Mouse (Mus musculus): ENCODE measurements around the gene Gpr18. TPM values are rescaled to one million over a fixed set of nuclear protein-coding genes. Genes with fewer than 3 reads are reported as not detected.

The Gpr18 gene
- total and polyA plus RNA-seq, 3 experiments, result 33.5 to 46.2 (median 37.0) TPM

DNA sequence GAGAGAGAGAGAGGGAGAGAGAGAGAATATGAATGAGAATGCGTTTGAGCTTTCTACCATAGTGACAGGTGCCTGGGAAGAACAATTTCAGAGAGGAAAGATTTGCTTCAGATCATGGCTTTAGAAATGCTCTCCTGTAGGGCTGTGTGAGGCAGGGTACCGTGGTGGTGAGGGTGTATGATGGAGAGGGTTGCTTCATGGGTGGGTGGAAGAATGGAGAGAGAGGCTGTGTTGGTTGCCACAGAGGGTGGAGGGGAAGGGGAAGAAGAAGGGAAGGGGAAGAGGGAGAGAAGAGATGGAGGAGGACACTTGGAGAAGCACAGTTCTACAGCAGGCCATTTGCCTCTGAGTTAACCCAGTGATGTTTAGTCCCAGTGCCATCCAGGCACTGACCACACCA, 17.8 kb downstream of the Gpr18 start:
- Histone ChIP-seq H3K9ac (ENCODE audit: insufficient read depth, low read depth) (no peak overlapping the region), H3K27ac (ENCODE audit: insufficient read depth, low read depth) (no peak overlapping the region), H3K4me2 (ENCODE audit: insufficient read depth, low read depth, poor library complexity, severe bottlenecking) (no peak overlapping the region), H3K9me3 (replicated peaks; ENCODE audit: low read length) (no peaks in the 10 kb centered on the region), H3K4me3 (replicated peaks in 1 of 3; ENCODE audit: low read depth in 2 of 3, low read length in 2 of 3, poor library complexity in 1 of 3) (no peak overlapping the region), H3K36me3 (replicated peaks in 1 of 2; ENCODE audit: control insufficient read depth in 1 of 2, insufficient read depth in 1 of 2, low read length in 1 of 2) (peaks cover 0 to 28% of the 10 kb centered on the region in 2 experiments), H3K27me3 (replicated peaks) (no peaks in the 10 kb centered on the region), H3K4me1 (ENCODE audit: control insufficient read depth in 1 of 2, insufficient read depth in 2 of 2) (peaks cover 21 to 79% of the 10 kb centered on the region in 2 experiments), H3K79me2 (replicated peaks; ENCODE audit: control insufficient read depth, extremely low read depth, insufficient read depth, poor library complexity, severe bottlenecking) (peaks cover 7% of the 10 kb centered on the region)
- in situ Hi-C loops (cut with MboI; ENCODE audit: low pct_ligation_motif_present, low pct_unique_long_range_greater_than_20kb, low sequenced_read_pairs) (no loop called here), dilution Hi-C loops (cut with MboI; ENCODE audit: extremely low pct_ligation_motif_present, extremely low pct_unique_long_range_greater_than_20kb, low sequenced_read_pairs) (no loop called here)
- DNase-seq (ENCODE audit: extremely low read depth), result no peak
- TF ChIP-seq SMC3 (IDR thresholded peaks at IDR 0.05; ENCODE audit: low read depth, low read length) (no peak), PAX5 (IDR thresholded peaks at IDR 0.05; ENCODE audit: low read length) (no peak), MAX (IDR thresholded peaks at IDR 0.05; ENCODE audit: low read length) (no peak), TBP (conservative IDR thresholded peaks at IDR 0.05; ENCODE audit: low read depth, low read length) (no peak), MAFK (IDR thresholded peaks at IDR 0.05; ENCODE audit: insufficient replicate concordance, low read length) (no peak), POLR2A (IDR thresholded peaks at IDR 0.05; ENCODE audit: low read depth, low read length) (no peak), CTCF (conservative IDR thresholded peaks at IDR 0.05 in 1 of 2, IDR thresholded peaks at IDR 0.05 in 1 of 2; ENCODE audit: low read depth in 2 of 2, low read length in 2 of 2) (no peak), POLR2AphosphoS2 (IDR thresholded peaks at IDR 0.05; ENCODE audit: low read depth, low read length) (no peak), GABPA (IDR thresholded peaks at IDR 0.05; ENCODE audit: insufficient replicate concordance, low read depth, low read length) (no peak), ZNF384 (IDR thresholded peaks at IDR 0.05; ENCODE audit: low read depth, low read length) (no peak), MEF2A (IDR thresholded peaks at IDR 0.05; ENCODE audit: borderline replicate concordance, low read depth, low read length) (no peak), E2F4 (IDR thresholded peaks at IDR 0.05; ENCODE audit: insufficient replicate concordance, low read depth, low read length) (no peak), RAD21 (IDR thresholded peaks at IDR 0.05; ENCODE audit: low read depth, low read length) (no peak), ETS1 (conservative IDR thresholded peaks at IDR 0.05; ENCODE audit: low read depth, low read length) (no peak), TCF12 (IDR thresholded peaks at IDR 0.05; ENCODE audit: low read depth, low read length) (no peak), CHD2 (IDR thresholded peaks at IDR 0.05; ENCODE audit: low read length) (no peak), RCOR1 (conservative IDR thresholded peaks at IDR 0.05; ENCODE audit: low read depth, low read length) (no peak), MXI1 (IDR thresholded peaks at IDR 0.05; ENCODE audit: low read depth, low read length) (no peak)

DNA sequence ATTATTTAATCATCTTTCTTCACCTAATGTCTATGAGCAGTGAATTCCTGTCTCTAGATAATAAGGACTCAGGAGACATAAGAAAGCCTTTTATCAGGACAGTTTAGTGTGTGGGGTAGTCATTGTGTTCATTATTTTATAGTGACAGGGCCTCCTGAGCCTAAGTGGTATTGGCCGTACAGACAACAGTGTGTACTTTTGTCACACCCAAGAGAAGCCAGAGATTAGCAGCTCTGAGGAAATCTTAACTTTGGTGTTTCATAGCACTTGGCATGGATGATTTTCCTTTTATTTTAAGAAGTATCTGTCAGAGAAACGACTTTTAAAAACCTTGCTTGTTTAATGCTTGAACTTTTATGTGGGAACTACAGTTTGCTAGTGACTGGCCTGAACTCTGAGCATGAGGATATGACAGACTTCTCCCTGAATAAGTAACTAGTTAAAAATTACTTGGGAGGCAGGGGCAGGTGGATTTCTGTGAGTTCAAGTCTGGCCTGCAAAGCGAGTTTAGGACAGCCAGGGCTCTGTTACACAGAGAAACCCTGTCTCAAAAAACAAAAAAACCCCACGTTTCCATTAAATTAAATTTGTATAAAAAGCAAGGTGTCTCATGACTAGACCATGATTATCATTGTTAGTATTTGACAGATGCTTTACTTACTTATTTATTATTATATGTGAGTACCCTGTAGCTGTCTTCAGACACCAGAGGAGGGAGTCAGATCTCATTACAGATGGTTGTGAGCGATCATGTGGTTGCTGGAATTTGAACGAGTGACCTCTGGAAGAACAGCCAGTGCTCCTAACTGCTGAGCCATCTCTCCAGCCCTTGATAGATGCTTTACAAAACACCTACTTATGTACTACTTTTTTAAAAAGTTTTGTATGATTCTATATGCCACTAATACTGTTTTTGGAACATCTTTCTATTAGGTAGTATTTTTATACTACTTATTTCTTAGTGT, 19.2 kb downstream of the Gpr18 start:
- dilution Hi-C loops (cut with MboI; ENCODE audit: extremely low pct_ligation_motif_present, extremely low pct_unique_long_range_greater_than_20kb, low sequenced_read_pairs), result no loop called here

More for the DNA sequence above, 19.2 kb downstream of the Gpr18 start:
- Histone ChIP-seq H3K27ac (ENCODE audit: insufficient read depth, low read depth) (no peak overlapping the region), H3K9ac (ENCODE audit: insufficient read depth, low read depth) (no peak overlapping the region), H3K27me3 (replicated peaks) (no peaks in the 10 kb centered on the region), H3K9me3 (replicated peaks; ENCODE audit: low read length) (no peaks in the 10 kb centered on the region), H3K79me2 (replicated peaks; ENCODE audit: control insufficient read depth, extremely low read depth, insufficient read depth, poor library complexity, severe bottlenecking) (peaks cover 7% of the 10 kb centered on the region), H3K36me3 (replicated peaks in 1 of 2; ENCODE audit: control insufficient read depth in 1 of 2, insufficient read depth in 1 of 2, low read length in 1 of 2) (peaks cover 0 to 30% of the 10 kb centered on the region in 2 experiments), H3K4me2 (ENCODE audit: insufficient read depth, low read depth, poor library complexity, severe bottlenecking) (no peak overlapping the region), H3K4me1 (ENCODE audit: control insufficient read depth in 1 of 2, insufficient read depth in 2 of 2) (peaks cover 17 to 73% of the 10 kb centered on the region in 2 experiments), H3K4me3 (replicated peaks in 1 of 3; ENCODE audit: low read depth in 2 of 3, low read length in 2 of 3, poor library complexity in 1 of 3) (no peak overlapping the region)
- TF ChIP-seq NRF1 (IDR thresholded peaks at IDR 0.05; ENCODE audit: low read depth, low read length) (no peak), ZC3H11A (IDR thresholded peaks at IDR 0.05; ENCODE audit: low read depth, low read length) (no peak), CHD1 (IDR thresholded peaks at IDR 0.05; ENCODE audit: low read depth, low read length) (no peak), EP300 (IDR thresholded peaks at IDR 0.05; ENCODE audit: low read length) (no peak), SMC3 (IDR thresholded peaks at IDR 0.05; ENCODE audit: low read depth, low read length) (no peak)
- no peak for DNase-seq (ENCODE audit: extremely low read depth)
- in situ Hi-C loops (cut with MboI; ENCODE audit: low pct_ligation_motif_present, low pct_unique_long_range_greater_than_20kb, low sequenced_read_pairs), result no loop called here
